ENCODE assay signal across 8 mouse cellular contexts in genomic region chr7:63913724-63914692, GRCm38 (mm10). TPM values are rescaled to one million over a fixed set of nuclear protein-coding genes. Genes with fewer than 3 reads are reported as not detected.
A peak's percentile ranks its signal among the peaks of the same experiment; 100 is the strongest.
DNase-seq lines count a peak whose midpoint lies in the region; ATAC-seq lines count a peak whose summit lies in the region.
"Had no signal": no experiment of that assay in that cellular context is flagged by ENCODE, and none has a peak within 500 bp of the region (broad histone marks: within the 10 kb centered on the region; RNA-seq: fewer than 3 reads in every experiment).

No protein-coding gene starts in this region.

- H3K4me3 ChIP-seq in liver, embryonic 11.5 days (ENCODE audit: low read depth, low read length), result no peak overlapping the region
- no peak overlapping the region for H3K4me3 ChIP-seq in liver, embryonic 12.5 days
- H3K4me3 ChIP-seq in embryonic facial prominence, embryonic 15.5 days (replicated peaks), result no peak overlapping the region
- H3K4me3 ChIP-seq in kidney, embryonic 15.5 days (replicated peaks), result no peak overlapping the region
- no peak overlapping the region for H3K4me3 ChIP-seq in neural tube, embryonic 13.5 days
- H3K4me3 ChIP-seq: myocyte had no signal

- no peaks in the 10 kb centered on the region for H3K27me3 ChIP-seq in liver, embryonic 11.5 days (replicated peaks; ENCODE audit: control insufficient read depth, insufficient read depth, low read length)
- no peaks in the 10 kb centered on the region for H3K27me3 ChIP-seq in liver, embryonic 12.5 days (replicated peaks)
- H3K27me3 ChIP-seq in embryonic facial prominence, embryonic 15.5 days, result no peaks in the 10 kb centered on the region
- H3K27me3 ChIP-seq in kidney, embryonic 15.5 days, result no peaks in the 10 kb centered on the region
- H3K27me3 ChIP-seq in neural tube, embryonic 13.5 days, result no peaks in the 10 kb centered on the region

- peaks cover 48% of the 10 kb centered on the region for H3K4me1 ChIP-seq in liver, embryonic 11.5 days (replicated peaks; ENCODE audit: control insufficient read depth, insufficient read depth, low read length)
- H3K4me1 ChIP-seq in liver, embryonic 12.5 days, result peaks cover 90% of the 10 kb centered on the region
- H3K4me1 ChIP-seq in embryonic facial prominence, embryonic 15.5 days, result peaks cover 59% of the 10 kb centered on the region
- peaks cover 65% of the 10 kb centered on the region for H3K4me1 ChIP-seq in kidney, embryonic 15.5 days
- H3K4me1 ChIP-seq in neural tube, embryonic 13.5 days (replicated peaks), result peaks cover 66% of the 10 kb centered on the region

- 56% methylated on average over 10 of the region's 10 CpGs for WGBS in liver, embryonic 11.5 days
- 57% methylated on average over 10 of the region's 10 CpGs for WGBS in liver, embryonic 12.5 days (ENCODE audit: insufficient replicate concordance)
- WGBS in embryonic facial prominence, embryonic 15.5 days, result 53% methylated on average over 10 of the region's 10 CpGs
- 48% methylated on average over 10 of the region's 10 CpGs for WGBS in kidney, embryonic 15.5 days
- WGBS in neural tube, embryonic 13.5 days, result 46% methylated on average over 10 of the region's 10 CpGs

- no peaks in the 10 kb centered on the region for H3K36me3 ChIP-seq in liver, embryonic 11.5 days (ENCODE audit: control insufficient read depth, insufficient read depth, low read length)
- H3K36me3 ChIP-seq in liver, embryonic 12.5 days, result peaks cover 8% of the 10 kb centered on the region; the same call in 1 of the 2 replicates
- H3K36me3 ChIP-seq in embryonic facial prominence, embryonic 15.5 days, result no peaks in the 10 kb centered on the region
- H3K36me3 ChIP-seq in kidney, embryonic 15.5 days, result no peaks in the 10 kb centered on the region
- H3K36me3 ChIP-seq in neural tube, embryonic 13.5 days, result 0 out of 2 replicates have a peak, but pooled peaks cover 3% of the 10 kb centered on the region

- no peak for DNase-seq in liver, embryonic 11.5 days (ENCODE audit: low spot score)
- no peak for DNase-seq in cerebellum, adult 11-12 months
- DNase-seq in urinary bladder, postnatal 25 days (ENCODE audit: low spot score), result no peak

- no peak for ATAC-seq in liver, embryonic 11.5 days (replicated peaks; ENCODE audit: low FRiP score)
- ATAC-seq in liver, embryonic 12.5 days, result no peak
- no peak for ATAC-seq in embryonic facial prominence, embryonic 15.5 days (ENCODE audit: insufficient number of reproducible peaks, low FRiP score, low TSS enrichment, low read depth)
- no peak for ATAC-seq in kidney, embryonic 15.5 days (replicated peaks; ENCODE audit: low FRiP score)
- no peak for ATAC-seq in neural tube, embryonic 13.5 days (ENCODE audit: low read depth)

- no peaks in the 10 kb centered on the region for H3K9me3 ChIP-seq in liver, embryonic 11.5 days (ENCODE audit: control insufficient read depth, low read length)
- H3K9me3 ChIP-seq in liver, embryonic 12.5 days (replicated peaks), result no peaks in the 10 kb centered on the region
- no peaks in the 10 kb centered on the region for H3K9me3 ChIP-seq in embryonic facial prominence, embryonic 15.5 days (replicated peaks)
- H3K9me3 ChIP-seq in kidney, embryonic 15.5 days (replicated peaks), result no peaks in the 10 kb centered on the region
- no peaks in the 10 kb centered on the region for H3K9me3 ChIP-seq in neural tube, embryonic 13.5 days

- H3K9ac ChIP-seq in liver, embryonic 11.5 days (ENCODE audit: low read depth, low read length), result no peak overlapping the region
- no peak overlapping the region for H3K9ac ChIP-seq in liver, embryonic 12.5 days
- no peak overlapping the region for H3K9ac ChIP-seq in embryonic facial prominence, embryonic 15.5 days
- H3K9ac ChIP-seq in kidney, embryonic 15.5 days, result no peak overlapping the region
- H3K9ac ChIP-seq in neural tube, embryonic 13.5 days, result no peak overlapping the region

- peak overlapping the region; percentile 25; the same call in 1 of the 2 replicates for H3K27ac ChIP-seq in liver, embryonic 11.5 days (ENCODE audit: low read depth, low read length)
- H3K27ac ChIP-seq in liver, embryonic 12.5 days, result no peak overlapping the region
- H3K27ac ChIP-seq in embryonic facial prominence, embryonic 15.5 days (replicated peaks), result 0 out of 2 replicates have a peak overlapping the region, but pooled peaks have one; percentile 17
- peak overlapping the region; percentile 62; the same call in 1 of the 2 replicates for H3K27ac ChIP-seq in kidney, embryonic 15.5 days
- 0 out of 2 replicates have a peak overlapping the region, but pooled peaks have one; percentile 23 for H3K27ac ChIP-seq in neural tube, embryonic 13.5 days (replicated peaks)

- H3K4me2 ChIP-seq in liver, embryonic 11.5 days, result no peak overlapping the region; the same call in 1 of the 2 replicates
- H3K4me2 ChIP-seq in liver, embryonic 12.5 days, result no peak overlapping the region
- no peak overlapping the region for H3K4me2 ChIP-seq in embryonic facial prominence, embryonic 15.5 days (replicated peaks)
- no peak overlapping the region for H3K4me2 ChIP-seq in kidney, embryonic 15.5 days
- H3K4me2 ChIP-seq in neural tube, embryonic 13.5 days, result no peak overlapping the region

RNA-seq across cellular contexts. Expression of gene E030018B13Rik, which starts 2.6 kb away (rescaled TPM):
- 0.25 TPM in 1 of 2 replicates, not detected in the other for polyA plus RNA-seq in liver, embryonic 11.5 days (2014; fragmentation: Nextera tagmentation; extraction: Ambion mirVana)
- not detected in 2 replicates for polyA plus RNA-seq in liver, embryonic 12.5 days (2016; fragmentation: Nextera tagmentation; extraction: Ambion mirVana)
- polyA plus RNA-seq in embryonic facial prominence, embryonic 15.5 days (2015; fragmentation: Nextera tagmentation; extraction: Ambion mirVana), result 0.16 and 0.22 TPM in 2 replicates
- 0.22 TPM in 1 of 2 replicates, not detected in the other for polyA plus RNA-seq in kidney, embryonic 15.5 days (2015; fragmentation: Nextera tagmentation; extraction: Ambion mirVana)
- 0.20 TPM in 1 of 2 replicates, not detected in the other for polyA plus RNA-seq in neural tube, embryonic 13.5 days (2015; fragmentation: Nextera tagmentation; extraction: Ambion mirVana)

RNA-seq across cellular contexts. Expression of gene Klf13, which starts 24.7 kb away (rescaled TPM):
- 20.0 and 20.9 TPM in 2 replicates for polyA plus RNA-seq in liver, embryonic 11.5 days (2014; fragmentation: Nextera tagmentation; extraction: Ambion mirVana)
- polyA plus RNA-seq in liver, embryonic 12.5 days (2016; fragmentation: Nextera tagmentation; extraction: Ambion mirVana), result 17.7 and 20.8 TPM in 2 replicates
- 39.2 and 39.9 TPM in 2 replicates for polyA plus RNA-seq in embryonic facial prominence, embryonic 15.5 days (2015; fragmentation: Nextera tagmentation; extraction: Ambion mirVana)
- 21.8 and 23.3 TPM in 2 replicates for polyA plus RNA-seq in kidney, embryonic 15.5 days (2015; fragmentation: Nextera tagmentation; extraction: Ambion mirVana)
- 28.1 and 32.5 TPM in 2 replicates for polyA plus RNA-seq in neural tube, embryonic 13.5 days (2015; fragmentation: Nextera tagmentation; extraction: Ambion mirVana)
